Mouse (Mus musculus) right cerebral cortex, postnatal 25 days (tissue): ENCODE data around the gene Map3k11.
"Not testable (repeated sequence)": the region's sequence is repeated elsewhere in the genome, so short reads cannot be mapped to it uniquely, and the experiment has no call there.

Source experiments
- DNase-seq: peaks from one replicate; pipeline ENCODE4 v3.0.0; 2022

Map3k11 gene

GRCm38 (mm10) chr19:5666386-5666785 is 22.2 kb upstream of the Map3k11 start:
- no peak for DNase-seq

DNA sequence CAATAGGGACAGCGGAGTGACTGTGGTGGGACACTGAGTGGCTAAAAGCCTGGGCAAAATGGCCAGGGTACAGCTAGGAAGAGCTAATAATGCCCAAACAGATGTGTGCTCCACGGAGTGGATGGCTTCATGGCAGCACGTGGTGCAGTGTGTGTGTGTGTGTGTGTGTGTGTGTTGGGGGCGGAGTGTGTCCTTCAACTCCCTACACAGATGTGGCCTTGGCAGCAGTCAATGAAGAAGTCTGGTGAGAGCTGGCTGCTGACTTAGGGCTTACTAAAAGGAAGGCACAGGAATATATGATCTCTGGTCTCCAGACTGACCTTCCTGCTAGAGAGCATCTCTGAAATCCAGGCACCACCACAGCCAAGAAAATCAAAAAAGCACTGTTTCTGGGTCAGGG is 20.2 kb upstream of the Map3k11 start:
- DNase-seq = no peak

DNA sequence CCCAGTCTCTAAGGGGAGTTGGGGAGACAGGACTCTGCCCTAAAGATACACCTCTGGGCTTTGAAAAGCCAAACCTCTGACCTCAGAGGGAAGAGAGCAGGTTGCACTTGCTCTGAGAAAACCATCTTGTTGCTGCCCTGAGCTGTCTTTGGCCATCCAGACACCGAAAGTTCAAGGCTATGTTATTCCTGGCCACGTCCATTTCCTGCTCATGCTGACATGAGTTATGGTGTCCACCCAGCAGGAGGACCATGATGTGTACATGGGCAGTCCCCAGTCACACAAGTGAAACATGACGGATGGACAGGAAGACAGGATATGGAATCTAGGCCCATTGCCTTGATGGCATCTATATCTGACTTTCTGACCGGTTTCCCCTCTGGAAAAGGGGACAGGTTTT is 8.1 kb upstream of the Map3k11 start:
- no peak for DNase-seq

- DNase-seq = no peak
Measured at GRCm38 (mm10) chr19:5684236-5684635, 4.3 kb upstream of the Map3k11 start.

GRCm38 (mm10) chr19:5684985-5685384 is 3.6 kb upstream of the Map3k11 start:
- no peak for DNase-seq

DNA sequence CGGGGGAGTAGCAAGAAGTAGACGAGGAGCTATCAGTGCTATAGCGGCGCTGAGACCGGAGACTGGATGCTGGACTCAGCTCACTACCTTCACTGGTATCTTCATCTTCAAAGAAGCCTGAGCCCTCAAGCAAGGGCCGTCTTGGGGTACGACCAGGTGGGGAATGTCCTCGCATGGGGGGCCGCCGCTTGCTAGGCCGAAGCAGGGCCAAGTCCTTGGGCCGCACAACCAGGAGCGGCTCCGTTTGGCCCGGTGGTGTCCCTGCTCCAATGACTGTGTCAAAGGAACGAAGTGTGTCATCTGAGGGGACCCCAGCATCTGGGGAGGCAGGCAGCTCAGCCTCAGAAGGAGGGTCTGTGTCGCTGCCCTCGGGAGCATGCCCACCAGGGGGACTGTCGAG is 3.1 kb upstream of the Map3k11 start:
- no peak for DNase-seq

- DNase-seq = no peak
Measured at GRCm38 (mm10) chr19:5685861-5686260, 2.7 kb upstream of the Map3k11 start.

GRCm38 (mm10) chr19:5686437-5686836 is 2.1 kb upstream of the Map3k11 start:
- DNase-seq = no peak

GRCm38 (mm10) chr19:5686954-5687353 is 1.6 kb upstream of the Map3k11 start:
- not testable (repeated sequence) for DNase-seq

- DNase-seq = no peak
Measured at GRCm38 (mm10) chr19:5687738-5688137, 804 bp upstream of the Map3k11 start.

DNA sequence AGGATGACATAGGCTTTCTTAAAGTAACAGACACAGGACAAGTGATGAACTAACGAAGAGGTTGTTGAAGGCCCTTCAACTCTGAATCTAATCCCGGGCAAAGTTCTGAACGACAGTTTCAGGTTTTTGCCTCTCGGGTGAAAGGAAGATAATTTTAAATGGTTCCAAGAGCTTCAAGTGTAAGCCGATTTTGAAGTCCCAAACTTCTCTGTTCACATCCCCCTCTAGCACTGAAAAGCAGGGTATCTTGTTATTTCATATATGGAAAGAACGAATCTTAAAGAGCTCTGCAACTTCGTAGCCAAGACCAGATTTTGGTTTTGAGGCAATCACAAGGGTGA is 516 bp downstream of the Map3k11 start:
- no peak for DNase-seq

GRCm38 (mm10) chr19:5689565-5690342 is 1.2 kb downstream of the Map3k11 start:
- DNase-seq = peak; percentile 79

DNA sequence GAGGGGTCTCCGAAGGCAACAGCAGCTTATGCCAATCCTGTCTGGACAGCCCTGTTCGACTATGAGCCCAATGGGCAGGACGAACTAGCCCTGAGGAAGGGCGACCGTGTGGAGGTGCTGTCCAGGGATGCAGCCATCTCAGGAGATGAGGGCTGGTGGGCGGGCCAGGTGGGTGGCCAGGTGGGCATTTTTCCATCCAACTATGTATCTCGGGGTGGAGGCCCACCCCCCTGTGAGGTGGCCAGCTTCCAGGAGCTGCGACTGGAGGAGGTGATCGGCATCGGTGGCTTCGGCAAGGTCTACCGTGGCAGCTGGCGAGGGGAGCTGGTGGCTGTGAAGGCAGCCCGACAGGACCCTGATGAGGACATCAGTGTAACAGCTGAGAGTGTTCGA is 1.8 kb downstream of the Map3k11 start:
- DNase-seq = no peak

- no peak for DNase-seq
Measured at GRCm38 (mm10) chr19:5691601-5692000, 3.1 kb downstream of the Map3k11 start.

DNA sequence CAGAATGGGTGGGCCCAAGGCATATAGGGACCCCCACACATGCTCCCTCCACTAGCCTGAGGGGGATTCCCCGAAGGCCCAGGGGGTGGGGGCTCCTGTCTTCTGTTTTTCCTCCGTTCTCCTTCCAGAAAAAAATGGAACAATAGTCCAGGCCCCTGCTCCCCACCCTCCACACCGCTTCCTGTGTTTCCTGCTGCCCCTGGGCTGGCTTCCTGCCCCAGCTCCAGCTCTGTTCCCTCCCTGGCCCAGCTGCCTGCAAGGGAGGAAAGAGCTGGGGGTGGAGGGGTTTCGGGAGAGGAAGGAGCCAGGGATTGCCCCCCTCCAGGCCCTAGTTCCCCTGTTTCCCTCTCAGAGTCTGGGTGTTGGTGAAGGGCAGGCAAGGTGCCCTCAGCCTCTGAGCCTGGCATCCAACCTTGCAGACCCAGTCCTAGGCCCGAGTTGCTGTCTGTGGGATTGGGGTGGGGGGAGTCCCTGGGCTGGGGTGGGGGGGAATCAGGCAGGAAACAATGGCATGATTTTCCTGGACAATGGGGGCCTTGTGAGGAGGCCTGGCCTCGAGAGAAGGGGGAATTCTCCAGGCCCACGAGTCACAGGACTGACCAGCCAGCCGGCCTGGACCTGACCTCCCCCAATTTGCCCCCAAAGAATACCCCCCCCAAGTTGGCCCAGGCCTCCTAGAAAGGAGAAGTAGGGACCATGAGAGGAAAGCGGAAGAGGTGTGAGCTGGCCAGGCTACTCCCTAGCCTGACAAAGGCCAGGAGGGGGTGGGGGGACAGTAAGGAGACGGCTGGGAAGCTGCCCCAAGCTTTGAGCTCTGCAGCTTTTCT is 3.8 kb downstream of the Map3k11 start:
- DNase-seq = no peak

GRCm38 (mm10) chr19:5692913-5693396 is 4.4 kb downstream of the Map3k11 start:
- no peak for DNase-seq

GRCm38 (mm10) chr19:5693801-5694200 is 5.3 kb downstream of the Map3k11 start:
- DNase-seq = no peak

DNA sequence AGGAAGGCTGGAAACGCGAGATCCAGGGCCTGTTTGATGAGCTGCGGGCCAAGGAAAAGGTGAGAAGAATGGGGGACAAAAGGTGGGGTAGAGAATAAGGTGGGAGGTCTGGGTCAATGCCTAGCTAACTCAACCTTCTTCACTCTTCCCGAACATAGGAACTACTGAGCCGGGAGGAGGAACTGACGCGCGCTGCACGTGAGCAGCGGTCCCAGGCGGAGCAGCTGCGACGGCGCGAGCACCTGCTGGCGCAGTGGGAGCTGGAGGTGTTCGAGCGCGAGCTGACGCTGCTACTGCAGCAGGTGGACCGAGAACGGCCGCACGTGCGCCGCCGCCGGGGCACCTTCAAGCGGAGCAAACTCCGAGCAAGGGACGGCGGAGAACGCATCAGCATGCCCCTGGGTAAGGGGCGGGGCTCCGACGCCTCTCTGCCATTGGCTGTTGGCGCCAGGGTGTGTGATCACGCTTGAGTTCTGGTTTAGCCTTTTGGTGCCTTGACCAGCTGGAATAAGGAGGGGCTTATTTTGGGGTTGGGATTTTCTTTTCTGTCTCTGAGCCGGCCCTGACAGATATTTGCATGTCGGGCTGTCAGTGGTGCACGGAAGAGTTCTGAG is 7.4 kb downstream of the Map3k11 start:
- no peak for DNase-seq

DNA sequence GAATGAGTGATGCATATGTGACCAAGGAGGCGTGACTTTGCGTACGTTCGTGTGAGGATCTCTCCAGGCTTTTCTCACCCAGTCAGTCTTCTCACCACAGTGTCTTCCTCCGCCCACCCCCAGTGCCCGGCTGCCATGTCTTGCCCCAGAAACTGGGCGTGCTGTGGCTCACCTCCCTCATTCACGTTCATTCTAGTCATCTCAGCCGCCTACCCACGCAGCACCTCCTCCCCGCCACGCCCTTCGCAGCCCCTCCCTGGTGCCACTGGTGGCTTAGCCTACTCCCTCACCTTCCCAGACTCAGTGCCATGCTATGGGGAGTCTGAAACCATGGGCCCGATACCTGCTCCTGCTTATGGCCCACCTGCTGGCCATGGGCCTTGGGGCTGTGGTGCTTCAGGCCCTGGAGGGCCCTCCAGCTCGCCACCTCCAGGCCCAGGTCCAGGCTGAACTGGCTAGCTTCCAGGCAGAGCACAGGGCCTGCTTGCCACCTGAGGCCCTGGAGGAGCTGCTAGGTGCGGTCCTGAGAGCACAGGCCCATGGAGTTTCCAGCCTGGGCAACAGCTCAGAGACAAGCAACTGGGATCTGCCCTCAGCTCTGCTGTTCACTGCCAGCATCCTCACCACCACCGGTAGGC is 15.7 kb downstream of the Map3k11 start, which contains the start of gene Kcnk7:
Kcnk7 (plus strand) TSS at position 205 of the 638 bp plus-strand sequence.
- DNase-seq = no peak

GRCm38 (mm10) chr19:5704801-5705571 is 16.4 kb downstream of the Map3k11 start:
- DNase-seq = no peak

DNA sequence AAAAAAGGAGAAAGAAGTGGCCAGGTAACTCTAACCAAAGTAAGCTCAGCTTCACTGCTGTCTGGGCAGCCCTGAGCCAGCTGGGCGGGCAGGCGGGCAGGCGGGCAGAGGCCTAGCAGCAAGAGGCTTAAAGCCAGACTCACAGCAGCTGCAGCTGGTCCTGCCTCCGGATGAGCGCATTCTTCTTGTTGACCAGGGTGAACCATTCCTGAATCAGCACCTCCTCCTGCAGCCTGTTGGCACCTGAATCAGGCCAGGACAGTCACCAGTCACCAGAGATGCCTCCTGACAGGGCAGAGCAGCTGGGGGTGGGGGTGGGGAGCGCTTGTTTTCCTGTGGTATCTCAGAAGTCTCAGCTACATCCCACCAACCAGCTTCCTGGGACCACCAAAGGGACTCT is 21.5 kb downstream of the Map3k11 start:
- DNase-seq = no peak

DNA sequence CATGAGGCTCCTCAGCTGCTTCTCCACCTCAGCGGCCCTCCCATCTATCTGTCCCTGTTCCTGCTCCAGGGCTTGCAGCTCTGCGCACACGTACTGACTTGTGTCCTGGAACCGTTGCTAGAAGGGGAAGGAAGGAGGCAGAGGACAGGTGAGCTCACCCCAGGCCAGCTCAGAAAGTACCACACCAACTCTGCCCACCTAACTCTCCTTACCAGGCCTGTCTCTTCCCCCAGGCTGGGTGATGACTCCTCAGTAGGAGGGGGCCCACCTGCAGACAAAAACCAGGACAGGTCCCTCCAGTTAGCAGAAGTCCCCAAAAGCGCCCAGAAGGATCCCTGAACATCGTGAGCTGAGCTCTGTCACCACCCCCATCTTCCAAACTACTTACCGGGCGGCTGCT is 22.0 kb downstream of the Map3k11 start:
- no peak for DNase-seq
